ENCODE assay signal across 8 mouse cellular contexts in genomic region chr1:45925131-45925499, GRCm38 (mm10). TPM values are rescaled to one million over a fixed set of nuclear protein-coding genes. Genes with fewer than 3 reads are reported as not detected.
DNase-seq lines count a peak whose midpoint lies in the region; ATAC-seq and TF ChIP-seq lines count a peak whose summit lies in the region.

No protein-coding gene starts in this region.

- H3K4me3 ChIP-seq in liver, adult 2 months (ENCODE audit: insufficient read depth, low read depth, low read length), result peak overlapping the region; percentile 86
- H3K4me3 ChIP-seq in embryonic facial prominence, embryonic 12.5 days, result peak overlapping the region; percentile 68
- H3K4me3 ChIP-seq in intestine, embryonic 14.5 days (ENCODE audit: low read depth, low read length), result peak overlapping the region; percentile 76
- peak overlapping the region; percentile 80 for H3K4me3 ChIP-seq in myocyte

- H3K9ac ChIP-seq in liver, adult 2 months (ENCODE audit: low read depth, low read length), result peak overlapping the region; percentile 91
- H3K9ac ChIP-seq in embryonic facial prominence, embryonic 12.5 days, result peak overlapping the region; percentile 52
- H3K9ac ChIP-seq in intestine, embryonic 14.5 days (ENCODE audit: low read length), result peak overlapping the region; percentile 42

- no peak for DNase-seq in liver, adult 2 months (ENCODE audit: extremely low read depth, low read depth, low spot score)
- no peak for DNase-seq in liver
- DNase-seq in intestine, embryonic 14.5 days (ENCODE audit: low spot score), result no peak
- no peak for DNase-seq in thymus, adult 18-20 months
- no peak for DNase-seq in left cerebral cortex, postnatal 14 days (ENCODE audit: low spot score in 2 of 2)
- DNase-seq in gastrocnemius, postnatal 36 days, result no peak

- H3ac ChIP-seq in myocyte (ENCODE audit: control insufficient read depth, insufficient read length), result no peak overlapping the region

- H3K4me1 ChIP-seq in liver, adult 2 months (ENCODE audit: control insufficient read depth, insufficient read depth, low read length), result peaks cover 11% of the 10 kb centered on the region; the same call in 1 of the 2 replicates
- H3K4me1 ChIP-seq in embryonic facial prominence, embryonic 12.5 days, result no peaks in the 10 kb centered on the region
- 0 out of 2 replicates have a peak, but pooled peaks cover 8% of the 10 kb centered on the region for H3K4me1 ChIP-seq in intestine, embryonic 14.5 days (replicated peaks; ENCODE audit: control insufficient read depth, insufficient read depth, low read length)

- TF ChIP-seq CTCF in liver, adult 2 months (IDR thresholded peaks at IDR 0.05; ENCODE audit: low read depth, low read length), result no peak

- H3K9me3 ChIP-seq in embryonic facial prominence, embryonic 12.5 days, result no peaks in the 10 kb centered on the region
- H3K9me3 ChIP-seq in intestine, embryonic 14.5 days (ENCODE audit: control insufficient read depth, low read length), result no peaks in the 10 kb centered on the region

- WGBS in liver, adult 2 months, result 0% methylated on average over 7 of the region's 7 CpGs
- 10% methylated on average over 7 of the region's 7 CpGs for WGBS in embryonic facial prominence, embryonic 12.5 days
- WGBS in intestine, embryonic 14.5 days, result 6% methylated on average over 7 of the region's 7 CpGs

- intact Hi-C loops in left cerebral cortex, postnatal 14 days (cut with DNase I), result no loop called here
- intact Hi-C loops in gastrocnemius, postnatal 36 days (cut with DNase I), result no loop called here

- H3K4me2 ChIP-seq in embryonic facial prominence, embryonic 12.5 days (replicated peaks), result peak overlapping the region; percentile 85
- peak overlapping the region; percentile 94 for H3K4me2 ChIP-seq in intestine, embryonic 14.5 days (ENCODE audit: low read length)
- H3K4me2 ChIP-seq in myocyte (ENCODE audit: low read depth), result peak overlapping the region; percentile 89

- H3K27me3 ChIP-seq in liver, adult 2 months (ENCODE audit: control insufficient read depth, insufficient read depth, low read length), result no peaks in the 10 kb centered on the region
- H3K27me3 ChIP-seq in embryonic facial prominence, embryonic 12.5 days, result peaks cover 17% of the 10 kb centered on the region
- peaks cover 10% of the 10 kb centered on the region; the same call in 1 of the 2 replicates for H3K27me3 ChIP-seq in intestine, embryonic 14.5 days (replicated peaks; ENCODE audit: control insufficient read depth, insufficient read depth, low read length)
- no peaks in the 10 kb centered on the region for H3K27me3 ChIP-seq in myocyte (ENCODE audit: control insufficient read depth, insufficient read depth, insufficient read length)

- H3K79me2 ChIP-seq in liver, adult 2 months (ENCODE audit: control insufficient read depth, insufficient read depth, low read length), result peaks cover 4% of the 10 kb centered on the region; the same call in 1 of the 2 replicates
- H3K79me2 ChIP-seq in myocyte (ENCODE audit: control insufficient read depth, insufficient read depth), result no peaks in the 10 kb centered on the region

- peak overlapping the region; percentile 90 for H3K27ac ChIP-seq in liver, adult 2 months (replicated peaks; ENCODE audit: insufficient read depth, low read depth, low read length)
- H3K27ac ChIP-seq in embryonic facial prominence, embryonic 12.5 days, result no peak overlapping the region
- peak overlapping the region; percentile 60; the same call in 1 of the 2 replicates for H3K27ac ChIP-seq in intestine, embryonic 14.5 days (ENCODE audit: low read depth)

- TF ChIP-seq POLR2A in liver, adult 2 months (IDR thresholded peaks at IDR 0.05; ENCODE audit: extremely low read depth, insufficient read depth, low read length), result no peak
- TF ChIP-seq POLR2A in myocyte (IDR thresholded peaks at IDR 0.05; ENCODE audit: insufficient read length, low read depth), result no peak

- H3K36me3 ChIP-seq in liver, adult 2 months (ENCODE audit: control insufficient read depth, insufficient read depth, low read length), result peaks cover 2% of the 10 kb centered on the region; the same call in 1 of the 2 replicates
- no peaks in the 10 kb centered on the region for H3K36me3 ChIP-seq in embryonic facial prominence, embryonic 12.5 days
- H3K36me3 ChIP-seq in intestine, embryonic 14.5 days (ENCODE audit: control insufficient read depth, insufficient read depth, low read length), result no peaks in the 10 kb centered on the region
- H3K36me3 ChIP-seq in myocyte (ENCODE audit: control insufficient read depth, insufficient read depth), result no peaks in the 10 kb centered on the region

- 0 out of 2 replicates have a peak, but pooled peaks have one; percentile 37 for ATAC-seq in embryonic facial prominence, embryonic 12.5 days (ENCODE audit: insufficient number of reproducible peaks, insufficient read depth, low FRiP score, low TSS enrichment)
- ATAC-seq in intestine, embryonic 14.5 days (replicated peaks; ENCODE audit: low FRiP score, low TSS enrichment, low read depth), result peak; percentile 16

TF ChIP-seq in myocyte, 11 proteins besides CTCF, POLR2A, EP300 and RAD21:
- TF ChIP-seq TCF12 (IDR thresholded peaks at IDR 0.05; ENCODE audit: insufficient read depth, poor library complexity, severe bottlenecking) (no peak), CEBPB (IDR thresholded peaks at IDR 0.05; ENCODE audit: insufficient read depth, poor library complexity, severe bottlenecking) (no peak), MYOD1 (IDR thresholded peaks at IDR 0.05; ENCODE audit: control insufficient read depth in 1 of 3, insufficient read length in 2 of 3, low read depth in 2 of 3) (no peak), POLR2AphosphoS2 (IDR thresholded peaks at IDR 0.05; ENCODE audit: insufficient read length, low read depth) (no peak), MYOG (IDR thresholded peaks at IDR 0.05; ENCODE audit: control insufficient read depth in 1 of 3, insufficient read depth in 1 of 3, insufficient read length in 2 of 3, low read depth in 2 of 3) (no peak), MAX (IDR thresholded peaks at IDR 0.05; ENCODE audit: low read depth) (no peak), E2F4 (IDR thresholded peaks at IDR 0.05; ENCODE audit: insufficient read depth) (no peak), SRF (IDR thresholded peaks at IDR 0.05; ENCODE audit: control insufficient read depth, insufficient read length, low read depth) (no peak), TCF3 (IDR thresholded peaks at IDR 0.05; ENCODE audit: insufficient read length, low read depth) (no peak), REST (IDR thresholded peaks at IDR 0.05; ENCODE audit: insufficient read depth, insufficient read length) (no peak), USF1 (IDR thresholded peaks at IDR 0.05; ENCODE audit: low read depth) (no peak)

RNA-seq across cellular contexts. Expression of gene Slc40a1, which starts 1.2 kb away (rescaled TPM):
- total RNA-seq in liver, adult 2 months (2014; rRNA removed), result 124 and 166 TPM in 2 replicates
- 42.6 and 47.4 TPM in 2 replicates for polyA plus RNA-seq in liver, adult 2 months (2012; rRNA removed)
- 16.4 and 17.8 TPM in 2 replicates for polyA plus RNA-seq in embryonic facial prominence, embryonic 12.5 days (2016; fragmentation: Nextera tagmentation; extraction: Ambion mirVana)
- 109 and 120 TPM in 2 replicates for polyA plus RNA-seq in intestine, embryonic 14.5 days (2014; fragmentation: Nextera tagmentation; extraction: Ambion mirVana)
- 21.7 TPM for polyA plus RNA-seq in myocyte (2012; fragmentation: generic; extraction: Trizol)
- total RNA-seq in left cerebral cortex, postnatal 14 days (2021), result 10 to 100 TPM; 17.8 to 19.2 TPM
- total RNA-seq in gastrocnemius, postnatal 36 days (2021), result 10 to 100 TPM; 14.9 to 17.2 TPM

RNA-seq across cellular contexts. Expression of gene Gm5269, which starts 35.0 kb away (rescaled TPM):
- total RNA-seq in liver, adult 2 months (2014; rRNA removed), result not detected in 2 replicates
- not detected in 2 replicates for polyA plus RNA-seq in liver, adult 2 months (2012; rRNA removed)
- not detected in 2 replicates for polyA plus RNA-seq in embryonic facial prominence, embryonic 12.5 days (2016; fragmentation: Nextera tagmentation; extraction: Ambion mirVana)
- polyA plus RNA-seq in intestine, embryonic 14.5 days (2014; fragmentation: Nextera tagmentation; extraction: Ambion mirVana), result not detected in 2 replicates
- polyA plus RNA-seq in myocyte (2012; fragmentation: generic; extraction: Trizol), result not detected
- total RNA-seq in left cerebral cortex, postnatal 14 days (2021), result not detected
- total RNA-seq in gastrocnemius, postnatal 36 days (2021), result not detected
